Mouse (Mus musculus) neural tube, embryonic 15.5 days (tissue): ENCODE data around the gene Btbd10. TPM values are rescaled to one million over a fixed set of nuclear protein-coding genes. Genes with fewer than 3 reads are reported as not detected.

Experiments
- ATAC-seq: fragments of 200-750 bp; cut with Nextera tagmentation; 2 replicates; pipeline ENCODE4 v1.8.0; 2017; ENCODE audit warnings: mild to moderate bottlenecking, moderate TSS enrichment, moderate library complexity; ENCODE audit not compliant: low FRiP score
- H3K27ac ChIP-seq: fragments of 300-500 bp; sonication (generic); replicated peaks from 2 replicates; pipeline ENCODE4 v1.5.1; 2015; ENCODE audit warnings: mild to moderate bottlenecking, inconsistent platforms
- H3K27me3 ChIP-seq: fragments of 300-500 bp; sonication (generic); replicated peaks from 2 replicates; pipeline ENCODE4 v1.6.1; 2015; ENCODE audit warnings: inconsistent platforms
- H3K36me3 ChIP-seq: fragments of 300-500 bp; sonication (generic); 2 replicates; pipeline ENCODE4 v1.6.1; 2015; ENCODE audit warnings: inconsistent platforms
- H3K4me1 ChIP-seq: fragments of 300-500 bp; sonication (generic); 2 replicates; pipeline ENCODE4 v1.6.1; 2015; ENCODE audit warnings: inconsistent platforms
- H3K4me2 ChIP-seq: fragments of 300-500 bp; sonication (generic); 2 replicates; pipeline ENCODE4 v1.6.1; 2015; ENCODE audit warnings: inconsistent platforms, mild to moderate bottlenecking, moderate library complexity
- H3K4me3 ChIP-seq: fragments of 300-500 bp; sonication (generic); replicated peaks from 2 replicates; pipeline ENCODE4 v1.5.1; 2015; ENCODE audit warnings: mild to moderate bottlenecking, inconsistent platforms
- H3K9ac ChIP-seq: fragments of 300-500 bp; sonication (generic); replicated peaks from 2 replicates; pipeline ENCODE4 v1.6.1; 2015; ENCODE audit warnings: mild to moderate bottlenecking, inconsistent platforms
- H3K9me3 ChIP-seq: fragments of 300-500 bp; sonication (generic); replicated peaks from 2 replicates; pipeline ENCODE4 v1.6.1; 2016; ENCODE audit warnings: inconsistent platforms
- WGBS: fragments of 180-500 bp; shearing (Covaris S2); methylation state at CpG from one replicate; pipeline ENCODE4 v1.1.7; 2015; ENCODE audit warnings: mixed read lengths; 5-methylcytosine and 5-hydroxymethylcytosine counted together
- polyA plus RNA-seq: library from polyadenylated mRNA; unstranded; fragments of >200 nt; fragmentation: Nextera tagmentation; extraction: Ambion mirVana; gene quantifications from 2 replicates; pipeline ENCODE4 v1.2.1, GENCODE M21; 2015

The Btbd10 gene
- polyA plus RNA-seq, 1 experiment from 2014 or later: 74.4 TPM

- no peak overlapping the region for H3K4me3 ChIP-seq
- no peak overlapping the region for H3K4me2 ChIP-seq
- no peak for ATAC-seq
- H3K9me3 ChIP-seq: no peaks in the 10 kb centered on the region
- no peaks in the 10 kb centered on the region for H3K36me3 ChIP-seq
- H3K9ac ChIP-seq: no peak overlapping the region
- H3K4me1 ChIP-seq: peaks cover 30% of the 10 kb centered on the region
- no peaks in the 10 kb centered on the region for H3K27me3 ChIP-seq
- H3K27ac ChIP-seq: no peak overlapping the region
- WGBS: 82% methylated on average over 9 of the region's 9 CpGs
Observed at GRCm38 (mm10) chr7:113268287-113268686, 100.9 kb downstream of the Btbd10 start.

Other genes with a start within 250 kb of the Btbd10 start
- gene Arntl, start 161.9 kb downstream of the Btbd10 start, polyA plus RNA-seq: 14.4 and 17.7 TPM in 2 replicates
- 3.7 TPM in 1 of 2 replicates, not detected in the other for gene Pth, start 19.2 kb upstream of the Btbd10 start, polyA plus RNA-seq
- gene Far1, start 144.4 kb upstream of the Btbd10 start, polyA plus RNA-seq: 61.2 and 63.7 TPM in 2 replicates